Mouse (Mus musculus) intestine, embryonic 14.5 days (tissue): Measurements from ENCODE around the gene Itga5. TPM values are rescaled to one million over a fixed set of nuclear protein-coding genes. Genes with fewer than 3 reads are reported as not detected.

ENCODE experiments used
- ATAC-seq: fragments of 200-750 bp; cut with Nextera tagmentation; replicated peaks from 2 replicates; pipeline ENCODE4 v1.8.0; 2017; ENCODE audit warnings: low read depth, moderate number of reproducible peaks, moderate TSS enrichment, moderate library complexity; ENCODE audit not compliant: low FRiP score, low TSS enrichment
- DNase-seq: peaks from one replicate; pipeline ENCODE4 v3.0.0-alpha.2; 2018; ENCODE audit warnings: low spot score
- H3K27ac ChIP-seq: fragments of 300-500 bp; sonication (generic); 2 replicates; pipeline ENCODE4 v1.5.1; 2014; ENCODE audit warnings: low read depth, mild to moderate bottlenecking, control low read depth
- H3K27me3 ChIP-seq: fragments of 300-500 bp; sonication (generic); replicated peaks from 2 replicates; pipeline ENCODE4 v1.6.1; 2014; ENCODE audit warnings: low read length, control low read depth; ENCODE audit not compliant: control insufficient read depth, insufficient read depth
- H3K36me3 ChIP-seq: fragments of 300-500 bp; sonication (generic); 2 replicates; pipeline ENCODE4 v1.6.1; 2014; ENCODE audit warnings: low read length, control low read depth; ENCODE audit not compliant: control insufficient read depth, insufficient read depth
- H3K4me1 ChIP-seq: fragments of 300-500 bp; sonication (generic); replicated peaks from 2 replicates; pipeline ENCODE4 v1.6.1; 2014; ENCODE audit warnings: low read length, control low read depth, mixed read lengths; ENCODE audit not compliant: control insufficient read depth, insufficient read depth
- H3K4me2 ChIP-seq: fragments of 300-500 bp; sonication (generic); 2 replicates; pipeline ENCODE4 v1.6.1; 2014; ENCODE audit warnings: low read length
- H3K4me3 ChIP-seq: fragments of 300-500 bp; sonication (generic); 2 replicates; pipeline ENCODE4 v1.5.1; 2014; ENCODE audit warnings: low read depth, low read length, control low read depth, mixed read lengths
- H3K9ac ChIP-seq: fragments of 300-500 bp; sonication (generic); 2 replicates; pipeline ENCODE4 v1.6.1; 2014; ENCODE audit warnings: mild to moderate bottlenecking, low read length
- H3K9me3 ChIP-seq: fragments of 300-500 bp; sonication (generic); 2 replicates; pipeline ENCODE4 v1.6.1; 2016; ENCODE audit warnings: low read length, control low read depth; ENCODE audit not compliant: control insufficient read depth
- WGBS: fragments of 180-500 bp; shearing (Covaris S2); extraction: QIAGEN DNeasy Blood & Tissue Kit; methylation state at CpG from one replicate; pipeline ENCODE4 v1.1.7; 2014; 5-methylcytosine and 5-hydroxymethylcytosine counted together
- polyA plus RNA-seq: library from polyadenylated mRNA; unstranded; fragments of >200 nt; fragmentation: Nextera tagmentation; extraction: Ambion mirVana; gene quantifications from 2 replicates; pipeline ENCODE4 v1.2.1, GENCODE M21; 2014

Gene Itga5
- polyA plus RNA-seq, 1 experiment from 2014 or later, result 64.9 TPM

DNA sequence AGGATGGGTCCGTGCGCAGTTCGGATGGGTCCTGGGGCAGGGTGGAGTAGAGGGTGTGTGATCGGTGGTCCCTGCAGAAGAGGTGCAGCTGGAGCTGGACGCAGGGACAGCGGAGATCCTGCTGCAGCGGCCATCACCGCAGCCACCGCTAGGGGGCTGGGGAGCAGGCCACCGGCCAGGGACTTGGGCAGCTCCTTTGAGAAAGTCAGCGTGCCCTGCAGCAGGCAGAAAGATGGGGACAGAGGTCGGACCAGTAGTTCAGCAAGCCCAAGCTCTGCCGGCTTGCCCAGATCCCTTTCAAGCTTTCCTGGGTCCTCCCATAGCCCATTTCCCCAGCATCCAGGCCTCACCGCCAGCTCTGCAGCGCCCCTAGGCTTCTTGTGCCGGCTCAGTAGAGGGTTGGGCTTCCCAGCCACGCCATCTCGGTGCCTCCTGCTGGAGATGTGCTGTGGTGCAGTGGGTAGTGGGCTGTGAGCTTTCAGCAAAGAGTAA, 51.5 kb downstream of the Itga5 start:
- Histone ChIP-seq H3K27ac (no peak overlapping the region), H3K36me3 (peaks cover 24% of the 10 kb centered on the region), H3K4me3 (peak overlapping the region; percentile 13; the same call in 1 of the 2 replicates), H3K4me1 (peaks cover 12% of the 10 kb centered on the region), H3K4me2 (peak overlapping the region; percentile 54), H3K9ac (peak overlapping the region; percentile 10; the same call in 1 of the 2 replicates), H3K27me3 (no peaks in the 10 kb centered on the region), H3K9me3 (no peaks in the 10 kb centered on the region)
- DNase-seq (peak; percentile 91), ATAC-seq (peak; percentile 74)
- WGBS, result 7% methylated on average over 18 of the region's 18 CpGs

DNA sequence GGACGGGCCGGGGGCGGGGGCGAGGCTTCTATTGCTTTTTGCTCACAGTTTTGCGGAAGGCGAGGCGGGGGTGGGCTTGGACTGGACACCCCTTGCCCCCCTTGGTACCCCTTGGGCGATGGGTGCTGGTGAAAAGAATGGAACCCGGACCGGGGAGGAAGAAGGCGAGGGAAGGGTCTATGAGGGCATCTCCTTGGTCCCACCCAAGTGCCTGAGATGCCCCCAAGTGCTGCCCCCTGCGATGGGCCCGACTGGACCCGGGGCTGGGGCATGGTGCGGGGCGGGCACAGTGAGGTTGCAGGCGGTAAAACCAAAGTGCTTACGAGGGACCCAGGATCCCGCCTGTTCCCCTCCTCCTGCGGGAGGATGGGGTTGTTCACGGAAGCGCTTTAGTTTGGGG, 52.4 kb downstream of the Itga5 start:
- peaks cover 12% of the 10 kb centered on the region for H3K4me1 ChIP-seq
- H3K36me3 ChIP-seq, result peaks cover 23% of the 10 kb centered on the region
- no peak overlapping the region for H3K4me3 ChIP-seq
- H3K9me3 ChIP-seq, result no peaks in the 10 kb centered on the region
- ATAC-seq, result no peak
- DNase-seq, result no peak
- WGBS, result 45% methylated on average over 22 of the region's 22 CpGs
- no peaks in the 10 kb centered on the region for H3K27me3 ChIP-seq
- peak overlapping the region; percentile 54 for H3K4me2 ChIP-seq
- no peak overlapping the region for H3K9ac ChIP-seq
- H3K27ac ChIP-seq, result no peak overlapping the region

DNA sequence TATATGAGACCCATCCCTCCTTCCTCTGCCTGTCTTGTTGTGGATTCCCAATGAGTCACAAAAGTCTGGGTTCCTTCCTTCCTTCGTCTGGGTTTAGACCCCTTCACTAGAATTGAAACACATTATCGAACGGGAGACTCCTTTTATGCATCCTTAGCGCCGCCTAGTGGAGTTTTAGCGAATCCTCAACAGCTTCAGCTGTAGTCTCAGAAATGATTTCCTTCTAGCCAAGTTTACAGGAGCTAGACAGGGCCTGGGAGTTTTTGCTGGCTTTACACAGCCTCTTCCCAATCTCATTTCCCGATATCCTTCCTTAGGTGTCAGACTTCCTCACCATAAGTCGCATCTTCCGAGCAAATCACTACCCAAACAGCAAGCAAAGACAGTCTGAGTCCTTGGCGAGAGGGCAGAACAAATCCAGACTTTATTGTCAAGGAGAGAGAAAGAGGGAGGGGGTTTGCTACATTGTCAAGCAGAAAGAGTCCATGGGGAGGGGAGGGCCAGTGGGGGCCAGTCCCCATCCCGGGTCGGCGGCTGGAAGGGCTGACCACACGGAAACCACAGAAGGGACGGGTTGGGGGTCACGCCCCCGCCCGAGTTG, 53.0 kb downstream of the Itga5 start:
- Histone ChIP-seq H3K27ac (no peak overlapping the region), H3K4me1 (peaks cover 16% of the 10 kb centered on the region), H3K4me2 (no peak overlapping the region), H3K36me3 (peaks cover 18% of the 10 kb centered on the region), H3K27me3 (no peaks in the 10 kb centered on the region), H3K9ac (no peak overlapping the region), H3K9me3 (no peaks in the 10 kb centered on the region), H3K4me3 (no peak overlapping the region)
- 19% methylated on average over 18 of the region's 18 CpGs for WGBS
- DNase-seq (peak; percentile 69), ATAC-seq (no peak)

DNA sequence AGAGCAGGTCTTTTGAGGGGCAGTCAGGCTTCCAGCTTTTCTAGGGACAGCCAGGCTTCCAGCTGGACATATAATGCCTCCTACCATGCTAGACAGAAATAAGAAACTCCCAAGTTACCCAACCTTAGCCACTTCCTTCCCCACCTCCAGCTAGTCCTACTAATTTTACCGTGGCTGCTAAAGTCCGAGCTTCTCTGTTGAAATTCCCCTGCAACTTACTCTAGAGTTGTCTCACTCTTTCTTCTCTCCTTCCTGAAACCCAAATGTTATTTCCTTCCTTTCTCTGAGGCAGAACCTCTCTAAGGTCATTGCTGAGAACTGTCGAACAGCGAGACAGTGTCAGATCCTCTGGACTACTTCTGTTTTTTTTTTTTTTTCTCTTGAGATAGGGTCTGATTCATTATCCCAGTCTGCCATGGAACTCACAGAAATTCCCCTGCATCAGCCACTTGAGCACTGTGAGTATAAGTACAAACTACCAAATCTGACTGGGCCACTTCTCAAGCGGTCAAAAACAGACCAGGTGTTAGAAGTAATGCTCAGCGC, 56.1 kb downstream of the Itga5 start, which contains the start of gene Gpr84:
Gpr84 (minus strand) TSS at position 248 of the 546 bp plus-strand sequence.
- no peak within 1 kb of the TSS for H3K27ac ChIP-seq
- ATAC-seq (no peak), DNase-seq (no peak)
- H3K27me3 ChIP-seq, result no peaks in the 10 kb centered on the region
- no peaks in the 10 kb centered on the region for H3K9me3 ChIP-seq
- no peak within 1 kb of the TSS for H3K4me2 ChIP-seq
- H3K4me3 ChIP-seq, result no peak within 1 kb of the TSS
- peaks cover 29% of the 10 kb centered on the region for H3K4me1 ChIP-seq
- no peaks in the 10 kb centered on the region for H3K36me3 ChIP-seq
- no peak within 1 kb of the TSS for H3K9ac ChIP-seq
- 66% methylated on average over 6 of the region's 6 CpGs for WGBS

DNA sequence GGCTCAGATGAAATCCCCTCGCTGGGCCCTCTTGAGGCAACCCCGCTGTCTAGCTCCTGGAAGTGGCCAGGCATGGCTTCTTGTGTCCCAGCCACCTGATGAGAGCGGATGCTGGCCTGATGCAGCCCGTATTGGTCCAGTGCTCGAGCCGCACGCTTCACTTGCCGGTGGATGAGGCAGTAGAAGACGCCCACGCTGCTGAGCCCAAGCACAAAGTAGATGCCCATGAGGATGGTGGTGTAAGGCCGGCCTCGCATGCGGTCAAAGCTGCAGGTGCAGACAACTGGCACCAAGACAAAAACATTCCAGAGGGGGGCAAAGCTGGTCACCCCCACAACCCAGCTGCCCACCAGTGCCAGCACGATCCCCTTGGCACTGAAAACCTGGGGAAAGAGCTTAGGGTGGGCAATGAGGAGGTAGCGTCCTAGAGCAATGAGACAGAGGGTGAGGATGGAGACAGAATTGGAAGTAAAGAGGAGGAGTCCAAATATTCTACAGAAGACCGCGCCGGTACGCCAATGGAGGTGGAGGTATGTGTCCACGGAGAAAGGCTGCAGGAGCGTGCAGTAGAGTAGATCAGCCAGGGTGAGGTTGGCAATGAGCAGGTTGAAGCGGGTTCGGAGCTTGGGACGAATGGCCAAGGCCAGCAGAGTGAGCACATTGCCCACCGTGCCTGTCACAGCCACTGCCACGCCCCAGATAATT, 57.5 kb downstream of the Itga5 start:
- Histone ChIP-seq H3K27me3 (no peaks in the 10 kb centered on the region), H3K27ac (no peak overlapping the region), H3K4me1 (peaks cover 28% of the 10 kb centered on the region), H3K9ac (0 out of 2 replicates have a peak overlapping the region, but pooled peaks have one; percentile 14), H3K4me3 (no peak overlapping the region), H3K9me3 (no peaks in the 10 kb centered on the region), H3K36me3 (no peaks in the 10 kb centered on the region), H3K4me2 (0 out of 2 replicates have a peak overlapping the region, but pooled peaks have one; percentile 24)
- ATAC-seq (no peak), DNase-seq (no peak)
- 65% methylated on average over 26 of the region's 26 CpGs for WGBS

DNA sequence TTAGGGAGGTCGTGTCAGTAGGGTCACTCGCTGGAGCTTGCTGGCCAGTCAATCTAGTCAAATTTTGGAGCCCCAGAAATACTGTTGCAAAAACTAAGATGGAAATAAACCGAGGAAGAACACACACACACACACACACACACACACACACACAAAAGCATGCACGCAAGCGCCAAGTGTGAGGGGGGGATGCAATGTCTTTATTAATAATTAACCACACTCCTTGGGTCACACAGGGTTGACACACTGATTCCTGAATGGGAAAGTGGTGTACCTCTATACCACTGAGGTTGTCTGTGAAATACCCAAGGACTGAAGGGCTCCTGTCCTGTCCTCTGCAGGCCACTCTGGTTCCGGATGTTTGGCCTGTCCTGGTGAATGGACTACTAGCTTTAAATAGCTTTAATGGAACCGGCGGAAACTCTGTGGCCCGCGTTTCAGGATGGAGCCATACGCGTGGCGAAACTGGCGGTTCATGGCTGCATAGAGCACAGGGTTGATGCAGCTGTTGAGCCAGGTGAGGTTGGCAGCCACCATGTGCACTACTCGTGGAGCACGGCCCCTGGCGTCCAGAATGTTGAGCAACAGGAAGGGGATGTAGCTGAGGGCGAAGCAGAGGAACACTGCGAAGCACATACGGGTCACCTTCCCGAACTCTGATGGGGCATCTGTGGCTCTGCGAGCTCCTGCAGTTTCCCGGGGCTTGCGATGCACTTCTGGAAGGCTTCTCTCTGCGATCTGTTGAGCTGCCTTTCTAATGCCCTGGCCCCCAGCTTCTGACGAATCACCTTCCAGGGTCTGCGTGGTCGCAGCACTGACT, 58.3 kb downstream of the Itga5 start:
- Histone ChIP-seq H3K27ac (no peak overlapping the region), H3K4me3 (no peak overlapping the region), H3K4me1 (peaks cover 31% of the 10 kb centered on the region), H3K36me3 (no peaks in the 10 kb centered on the region), H3K27me3 (no peaks in the 10 kb centered on the region), H3K9me3 (no peaks in the 10 kb centered on the region), H3K9ac (0 out of 2 replicates have a peak overlapping the region, but pooled peaks have one; percentile 14), H3K4me2 (peak overlapping the region; percentile 26)
- ATAC-seq (no peak), DNase-seq (peak; percentile 66)
- WGBS, result 37% methylated on average over 28 of the region's 28 CpGs

DNA sequence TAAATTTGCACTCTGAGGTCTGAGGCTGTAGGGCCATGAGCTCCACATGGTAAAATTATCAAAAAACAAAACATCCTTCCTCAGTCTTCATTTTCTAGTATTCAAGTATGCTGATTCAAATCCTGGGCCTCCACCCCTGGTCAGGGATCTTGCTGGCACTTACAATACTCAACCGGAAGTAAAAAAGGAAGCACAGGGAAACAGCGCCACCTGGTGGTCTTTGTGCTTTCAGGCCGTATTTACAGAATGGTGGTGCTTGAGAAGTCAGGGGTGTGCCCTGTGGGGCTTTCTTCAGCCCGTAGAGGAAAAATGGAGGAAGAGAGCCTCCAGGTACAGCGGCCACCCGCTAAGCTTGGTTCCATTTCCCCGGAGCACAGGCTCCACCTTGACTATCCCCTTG, 59.4 kb downstream of the Itga5 start:
- no peaks in the 10 kb centered on the region for H3K36me3 ChIP-seq
- H3K9ac ChIP-seq, result no peak overlapping the region
- H3K27me3 ChIP-seq, result no peaks in the 10 kb centered on the region
- H3K4me3 ChIP-seq, result no peak overlapping the region
- H3K9me3 ChIP-seq, result no peaks in the 10 kb centered on the region
- peak; percentile 99 for DNase-seq
- no peak overlapping the region for H3K27ac ChIP-seq
- H3K4me2 ChIP-seq, result no peak overlapping the region; the same call in 1 of the 2 replicates
- ATAC-seq, result no peak
- peaks cover 42% of the 10 kb centered on the region for H3K4me1 ChIP-seq
- 2% methylated on average over 7 of the region's 7 CpGs for WGBS
